Mouse (Mus musculus): ENCODE measurements around the gene Cfap161. TPM values are rescaled to one million over a fixed set of nuclear protein-coding genes. Genes with fewer than 3 reads are reported as not detected.

Cfap161 gene
- polyA plus RNA-seq (2017; shearing (Covaris generic)): not detected

- no peak for ATAC-seq
Measured at GRCm38 (mm10) chr7:83794705-83795104, at the start of gene Cfap161. Gene Cfap161 (minus strand): TSS chr7:83794880.

- ATAC-seq: no peak
Measured at GRCm38 (mm10) chr7:83842486-83843259, 48.0 kb upstream of the Cfap161 start.

GRCm38 (mm10) chr7:83840076-83840475 is 45.4 kb upstream of the Cfap161 start:
- ATAC-seq: no peak

GRCm38 (mm10) chr7:83838525-83839224 is 44.0 kb upstream of the Cfap161 start:
- no peak for ATAC-seq

GRCm38 (mm10) chr7:83829355-83829754 is 34.7 kb upstream of the Cfap161 start:
- no peak for ATAC-seq

GRCm38 (mm10) chr7:83827402-83828076 is 32.9 kb upstream of the Cfap161 start:
- ATAC-seq: no peak

GRCm38 (mm10) chr7:83826808-83827207 is 32.1 kb upstream of the Cfap161 start:
- no peak for ATAC-seq

GRCm38 (mm10) chr7:83821951-83822350 is 27.3 kb upstream of the Cfap161 start:
- no peak for ATAC-seq

GRCm38 (mm10) chr7:83816886-83817285 is 22.2 kb upstream of the Cfap161 start:
- ATAC-seq: no peak

GRCm38 (mm10) chr7:83815646-83816045 is 21.0 kb upstream of the Cfap161 start:
- no peak for ATAC-seq

GRCm38 (mm10) chr7:83813993-83814392 is 19.3 kb upstream of the Cfap161 start:
- ATAC-seq: no peak

GRCm38 (mm10) chr7:83813465-83813864 is 18.8 kb upstream of the Cfap161 start:
- ATAC-seq: no peak

- ATAC-seq: no peak
Measured at GRCm38 (mm10) chr7:83813016-83813415, 18.3 kb upstream of the Cfap161 start.

- no peak for ATAC-seq
Measured at GRCm38 (mm10) chr7:83812581-83812980, 17.9 kb upstream of the Cfap161 start.

GRCm38 (mm10) chr7:83811916-83812315 is 17.2 kb upstream of the Cfap161 start:
- no peak for ATAC-seq

- no peak for ATAC-seq
Measured at GRCm38 (mm10) chr7:83811461-83811860, 16.8 kb upstream of the Cfap161 start.

GRCm38 (mm10) chr7:83810141-83811100 is 15.7 kb upstream of the Cfap161 start:
- no peak for ATAC-seq

- no peak for ATAC-seq
Measured at GRCm38 (mm10) chr7:83809715-83810114, 15.0 kb upstream of the Cfap161 start.

GRCm38 (mm10) chr7:83809060-83809459 is 14.4 kb upstream of the Cfap161 start:
- ATAC-seq: no peak

- ATAC-seq: no peak
Measured at GRCm38 (mm10) chr7:83806934-83807333, 12.3 kb upstream of the Cfap161 start.

- no peak for ATAC-seq
Measured at GRCm38 (mm10) chr7:83803777-83804176, 9.1 kb upstream of the Cfap161 start.

GRCm38 (mm10) chr7:83802509-83802908 is 7.8 kb upstream of the Cfap161 start:
- no peak for ATAC-seq
